Comparison of ENCODE assay signal across 23 mouse cellular contexts in genomic region chr9:123165781-123166443, GRCm38 (mm10). TPM values are rescaled to one million over a fixed set of nuclear protein-coding genes. Genes with fewer than 3 reads are reported as not detected.
DNase-seq lines count a peak whose midpoint lies in the region; ATAC-seq and TF ChIP-seq lines count a peak whose summit lies in the region.
"Had no signal": no experiment of that assay in that cellular context is flagged by ENCODE, and none has a peak within 500 bp of the region (broad histone marks: within the 10 kb centered on the region; RNA-seq: fewer than 3 reads in every experiment).

No protein-coding gene starts in this region.

- TF ChIP-seq EP300 in lung, postnatal 0 days (IDR thresholded peaks at IDR 0.05): no peak

- no peak for ATAC-seq in embryonic facial prominence, embryonic 11.5 days (replicated peaks; ENCODE audit: insufficient number of reproducible peaks, low FRiP score, low TSS enrichment, low read depth)
- ATAC-seq in midbrain, embryonic 15.5 days (replicated peaks): peak; percentile 72; the same call in 1 of the 2 replicates
- no peak for ATAC-seq in midbrain, embryonic 13.5 days
- no peak for ATAC-seq in kidney, postnatal 0 days (replicated peaks; ENCODE audit: low FRiP score, low read depth)
- ATAC-seq in lung, postnatal 0 days: no peak
- ATAC-seq: hindbrain, embryonic 16.5 days; liver, embryonic 12.5 days had no signal

- H3K9ac ChIP-seq in embryonic facial prominence, embryonic 11.5 days (replicated peaks; ENCODE audit: low read length): no peak overlapping the region
- H3K9ac ChIP-seq in midbrain, embryonic 15.5 days: no peak overlapping the region
- H3K9ac ChIP-seq in midbrain, embryonic 13.5 days (replicated peaks): no peak overlapping the region
- H3K9ac ChIP-seq in kidney, postnatal 0 days (ENCODE audit: low read depth, low read length): no peak overlapping the region
- H3K9ac ChIP-seq in lung, postnatal 0 days (replicated peaks; ENCODE audit: low read depth): no peak overlapping the region
- H3K9ac ChIP-seq: heart, embryonic 13.5 days; liver, embryonic 12.5 days; lung, embryonic 15.5 days had no signal

- no peak overlapping the region for H3K4me3 ChIP-seq in embryonic facial prominence, embryonic 11.5 days (ENCODE audit: low read depth, low read length)
- no peak overlapping the region for H3K4me3 ChIP-seq in embryonic facial prominence, embryonic 10.5 days
- no peak overlapping the region for H3K4me3 ChIP-seq in kidney, adult 2 months (ENCODE audit: insufficient read depth, low read depth, low read length)
- no peak overlapping the region for H3K4me3 ChIP-seq in midbrain, embryonic 15.5 days
- H3K4me3 ChIP-seq in midbrain, embryonic 13.5 days (replicated peaks): no peak overlapping the region
- H3K4me3 ChIP-seq in kidney, postnatal 0 days (replicated peaks; ENCODE audit: low read depth, low read length): no peak overlapping the region
- no peak overlapping the region for H3K4me3 ChIP-seq in lung, postnatal 0 days (ENCODE audit: low read depth, low read length)
- H3K4me3 ChIP-seq: heart, embryonic 13.5 days; left cerebral cortex, adult 2 months; liver, embryonic 12.5 days; lung, embryonic 15.5 days had no signal

- no peak overlapping the region for H3K27ac ChIP-seq in embryonic facial prominence, embryonic 11.5 days (replicated peaks; ENCODE audit: low read depth, low read length)
- H3K27ac ChIP-seq in embryonic facial prominence, embryonic 10.5 days (replicated peaks): no peak overlapping the region
- peak overlapping the region; percentile 87 for H3K27ac ChIP-seq in kidney, adult 2 months (ENCODE audit: insufficient read depth, low read depth, low read length)
- H3K27ac ChIP-seq in midbrain, embryonic 15.5 days: peak overlapping the region; percentile 28; the same call in 1 of the 2 replicates
- H3K27ac ChIP-seq in midbrain, embryonic 13.5 days: no peak overlapping the region
- H3K27ac ChIP-seq in kidney, postnatal 0 days: no peak overlapping the region
- no peak overlapping the region for H3K27ac ChIP-seq in lung, postnatal 0 days (ENCODE audit: low read length)
- H3K27ac ChIP-seq: heart, embryonic 13.5 days; left cerebral cortex, adult 2 months; liver, embryonic 12.5 days; lung, embryonic 15.5 days had no signal

- H3K27me3 ChIP-seq in embryonic facial prominence, embryonic 11.5 days (ENCODE audit: control insufficient read depth, insufficient read depth, low read length): no peaks in the 10 kb centered on the region
- H3K27me3 ChIP-seq in embryonic facial prominence, embryonic 10.5 days (replicated peaks; ENCODE audit: low read depth, poor library complexity, severe bottlenecking): no peaks in the 10 kb centered on the region
- no peaks in the 10 kb centered on the region for H3K27me3 ChIP-seq in kidney, adult 2 months (replicated peaks; ENCODE audit: control insufficient read depth, insufficient read depth, low read length)
- no peaks in the 10 kb centered on the region for H3K27me3 ChIP-seq in midbrain, embryonic 15.5 days (replicated peaks)
- no peaks in the 10 kb centered on the region for H3K27me3 ChIP-seq in midbrain, embryonic 13.5 days
- no peaks in the 10 kb centered on the region for H3K27me3 ChIP-seq in kidney, postnatal 0 days (ENCODE audit: insufficient read depth, low read length)
- H3K27me3 ChIP-seq in lung, postnatal 0 days (replicated peaks; ENCODE audit: insufficient read depth, low read length): no peaks in the 10 kb centered on the region
- H3K27me3 ChIP-seq: heart, embryonic 13.5 days; liver, embryonic 12.5 days; lung, embryonic 15.5 days had no signal

- H3K4me2 ChIP-seq in embryonic facial prominence, embryonic 11.5 days (ENCODE audit: low read depth, low read length): no peak overlapping the region
- H3K4me2 ChIP-seq in midbrain, embryonic 15.5 days: no peak overlapping the region
- no peak overlapping the region for H3K4me2 ChIP-seq in midbrain, embryonic 13.5 days (replicated peaks)
- no peak overlapping the region for H3K4me2 ChIP-seq in kidney, postnatal 0 days (ENCODE audit: low read length)
- no peak overlapping the region for H3K4me2 ChIP-seq in lung, postnatal 0 days (replicated peaks; ENCODE audit: low read depth, low read length)
- H3K4me2 ChIP-seq: heart, embryonic 13.5 days; liver, embryonic 12.5 days; lung, embryonic 15.5 days had no signal

- no peaks in the 10 kb centered on the region for H3K36me3 ChIP-seq in embryonic facial prominence, embryonic 11.5 days (replicated peaks; ENCODE audit: control insufficient read depth, insufficient read depth, low read depth, low read length)
- H3K36me3 ChIP-seq in embryonic facial prominence, embryonic 10.5 days (replicated peaks): no peaks in the 10 kb centered on the region
- H3K36me3 ChIP-seq in kidney, adult 2 months (ENCODE audit: control insufficient read depth, insufficient read depth, low read length): no peaks in the 10 kb centered on the region
- H3K36me3 ChIP-seq in midbrain, embryonic 15.5 days (replicated peaks): no peaks in the 10 kb centered on the region
- no peaks in the 10 kb centered on the region for H3K36me3 ChIP-seq in midbrain, embryonic 13.5 days
- no peaks in the 10 kb centered on the region for H3K36me3 ChIP-seq in kidney, postnatal 0 days (ENCODE audit: insufficient read depth, low read length)
- no peaks in the 10 kb centered on the region for H3K36me3 ChIP-seq in lung, postnatal 0 days (ENCODE audit: insufficient read depth, low read length)
- H3K36me3 ChIP-seq: G1E; heart, embryonic 13.5 days; liver, embryonic 12.5 days; lung, embryonic 15.5 days had no signal

- 84% methylated on average over 3 of the region's 3 CpGs for WGBS in embryonic facial prominence, embryonic 11.5 days
- 88% methylated on average over 3 of the region's 3 CpGs for WGBS in embryonic facial prominence, embryonic 10.5 days
- 70% methylated on average over 3 of the region's 3 CpGs for WGBS in kidney, adult 2 months
- 66% methylated on average over 3 of the region's 3 CpGs for WGBS in midbrain, embryonic 15.5 days
- WGBS in midbrain, embryonic 13.5 days: 75% methylated on average over 3 of the region's 3 CpGs
- WGBS in kidney, postnatal 0 days: 74% methylated on average over 3 of the region's 3 CpGs
- WGBS in lung, postnatal 0 days: 98% methylated on average over 3 of the region's 3 CpGs

- H3K9me3 ChIP-seq in embryonic facial prominence, embryonic 11.5 days (replicated peaks; ENCODE audit: control insufficient read depth, low read length): no peaks in the 10 kb centered on the region
- no peaks in the 10 kb centered on the region for H3K9me3 ChIP-seq in embryonic facial prominence, embryonic 10.5 days
- H3K9me3 ChIP-seq in midbrain, embryonic 15.5 days: no peaks in the 10 kb centered on the region
- no peaks in the 10 kb centered on the region for H3K9me3 ChIP-seq in midbrain, embryonic 13.5 days
- H3K9me3 ChIP-seq in kidney, postnatal 0 days (replicated peaks; ENCODE audit: low read length): no peaks in the 10 kb centered on the region
- no peaks in the 10 kb centered on the region for H3K9me3 ChIP-seq in lung, postnatal 0 days (ENCODE audit: low read length)
- H3K9me3 ChIP-seq: heart, embryonic 13.5 days; liver, embryonic 12.5 days; lung, embryonic 15.5 days had no signal

- peak; percentile 13 for DNase-seq in embryonic facial prominence, embryonic 11.5 days (ENCODE audit: low spot score)
- DNase-seq in embryonic facial prominence, embryonic 10.5 days (ENCODE audit: low spot score): no peak
- DNase-seq in kidney, adult 2 months: peak; percentile 83
- DNase-seq in kidney, postnatal 14 days: no peak
- peak; percentile 21 for DNase-seq in kidney, postnatal 0 days (ENCODE audit: low spot score)
- no peak for DNase-seq in lung, postnatal 0 days (ENCODE audit: low spot score)
- DNase-seq: adrenal gland, postnatal 36 days; cerebellum, adult 18-20 months; cerebellum, postnatal 25 days; gastrocnemius, postnatal 14 days; heart, adult 18-20 months; layer of hippocampus, adult 9-11 months; thymus, postnatal 14 days had no signal

- TF ChIP-seq CTCF in kidney, adult 2 months (conservative IDR thresholded peaks at IDR 0.05; ENCODE audit: insufficient read depth, insufficient read length, low read depth, low read length): no peak
- no peak for TF ChIP-seq CTCF in kidney, postnatal 0 days (IDR thresholded peaks at IDR 0.05; ENCODE audit: low read depth)
- no peak for TF ChIP-seq CTCF in lung, postnatal 0 days (IDR thresholded peaks at IDR 0.05)

- no peak for TF ChIP-seq POLR2A in kidney, adult 2 months (IDR thresholded peaks at IDR 0.05; ENCODE audit: low read depth, low read length)

- H3K4me1 ChIP-seq in embryonic facial prominence, embryonic 11.5 days (ENCODE audit: control insufficient read depth, insufficient read depth, low read length): no peaks in the 10 kb centered on the region
- peaks cover 5% of the 10 kb centered on the region for H3K4me1 ChIP-seq in embryonic facial prominence, embryonic 10.5 days
- H3K4me1 ChIP-seq in kidney, adult 2 months (ENCODE audit: control insufficient read depth, insufficient read depth, low read length): peaks cover 13% of the 10 kb centered on the region
- H3K4me1 ChIP-seq in midbrain, embryonic 15.5 days: no peaks in the 10 kb centered on the region
- H3K4me1 ChIP-seq in midbrain, embryonic 13.5 days (replicated peaks): no peaks in the 10 kb centered on the region
- no peaks in the 10 kb centered on the region for H3K4me1 ChIP-seq in kidney, postnatal 0 days (replicated peaks; ENCODE audit: insufficient read depth, low read length)
- H3K4me1 ChIP-seq in lung, postnatal 0 days (ENCODE audit: insufficient read depth, low read depth, low read length): no peaks in the 10 kb centered on the region
- H3K4me1 ChIP-seq: liver, embryonic 12.5 days; lung, embryonic 15.5 days had no signal

RNA-seq across cellular contexts. Expression of gene Clec3b, which starts 15.2 kb away (rescaled TPM):
- polyA plus RNA-seq in embryonic facial prominence, embryonic 11.5 days (2014; fragmentation: Nextera tagmentation; extraction: Ambion mirVana): not detected in 2 replicates
- polyA plus RNA-seq in embryonic facial prominence, embryonic 10.5 days (2016; fragmentation: Nextera tagmentation; extraction: Ambion mirVana): 0.15 TPM in 1 of 2 replicates, not detected in the other
- 16.2 and 24.9 TPM in 2 replicates for polyA plus RNA-seq in kidney, adult 2 months (2012; rRNA removed)
- polyA plus RNA-seq in midbrain, embryonic 15.5 days (2015; fragmentation: Nextera tagmentation; extraction: Ambion mirVana): 1.5 and 3.1 TPM in 2 replicates
- 0.21 TPM in 1 of 2 replicates, not detected in the other for polyA plus RNA-seq in midbrain, embryonic 13.5 days (2015; fragmentation: Nextera tagmentation; extraction: Ambion mirVana)
- polyA plus RNA-seq in kidney, postnatal 0 days (2015; fragmentation: Nextera tagmentation; extraction: Ambion mirVana): 0.69 and 1.6 TPM in 2 replicates
- 84.7 and 86.6 TPM in 2 replicates for polyA plus RNA-seq in lung, postnatal 0 days (2015; fragmentation: Nextera tagmentation; extraction: Ambion mirVana)
- polyA plus RNA-seq: G1E; limb, embryonic 11.5 days; liver, embryonic 12.5 days; neural tube, embryonic 14.5 days had no signal

RNA-seq across cellular contexts. Expression of gene Cdcp1, which starts 49.9 kb away (rescaled TPM):
- 3.0 and 3.8 TPM in 2 replicates for polyA plus RNA-seq in embryonic facial prominence, embryonic 11.5 days (2014; fragmentation: Nextera tagmentation; extraction: Ambion mirVana)
- 5.5 and 6.0 TPM in 2 replicates for polyA plus RNA-seq in embryonic facial prominence, embryonic 10.5 days (2016; fragmentation: Nextera tagmentation; extraction: Ambion mirVana)
- 17.9 and 22.4 TPM in 2 replicates for polyA plus RNA-seq in kidney, adult 2 months (2012; rRNA removed)
- polyA plus RNA-seq in midbrain, embryonic 15.5 days (2015; fragmentation: Nextera tagmentation; extraction: Ambion mirVana): 0.05 and 0.11 TPM in 2 replicates
- 0.04 and 0.05 TPM in 2 replicates for polyA plus RNA-seq in midbrain, embryonic 13.5 days (2015; fragmentation: Nextera tagmentation; extraction: Ambion mirVana)
- polyA plus RNA-seq in kidney, postnatal 0 days (2015; fragmentation: Nextera tagmentation; extraction: Ambion mirVana): 6.8 and 7.4 TPM in 2 replicates
- 9.8 and 10.9 TPM in 2 replicates for polyA plus RNA-seq in lung, postnatal 0 days (2015; fragmentation: Nextera tagmentation; extraction: Ambion mirVana)
- polyA plus RNA-seq: G1E had no signal

RNA-seq across cellular contexts. Expression of gene Exosc7, which starts 52.9 kb away (rescaled TPM):
- 106 and 109 TPM in 2 replicates for polyA plus RNA-seq in embryonic facial prominence, embryonic 11.5 days (2014; fragmentation: Nextera tagmentation; extraction: Ambion mirVana)
- 129 and 143 TPM in 2 replicates for polyA plus RNA-seq in embryonic facial prominence, embryonic 10.5 days (2016; fragmentation: Nextera tagmentation; extraction: Ambion mirVana)
- polyA plus RNA-seq in kidney, adult 2 months (2012; rRNA removed): 34.9 and 44.3 TPM in 2 replicates
- 80.1 and 83.7 TPM in 2 replicates for polyA plus RNA-seq in midbrain, embryonic 15.5 days (2015; fragmentation: Nextera tagmentation; extraction: Ambion mirVana)
- 87.2 and 87.7 TPM in 2 replicates for polyA plus RNA-seq in midbrain, embryonic 13.5 days (2015; fragmentation: Nextera tagmentation; extraction: Ambion mirVana)
- polyA plus RNA-seq in kidney, postnatal 0 days (2015; fragmentation: Nextera tagmentation; extraction: Ambion mirVana): 90.9 and 91.1 TPM in 2 replicates
- 139 and 145 TPM in 2 replicates for polyA plus RNA-seq in lung, postnatal 0 days (2015; fragmentation: Nextera tagmentation; extraction: Ambion mirVana)

RNA-seq across cellular contexts. Expression of gene Zdhhc3, which starts 52.9 kb away (rescaled TPM):
- polyA plus RNA-seq in embryonic facial prominence, embryonic 11.5 days (2014; fragmentation: Nextera tagmentation; extraction: Ambion mirVana): 56.9 and 64.3 TPM in 2 replicates
- 73.1 and 77.9 TPM in 2 replicates for polyA plus RNA-seq in embryonic facial prominence, embryonic 10.5 days (2016; fragmentation: Nextera tagmentation; extraction: Ambion mirVana)
- 97.4 and 141 TPM in 2 replicates for polyA plus RNA-seq in kidney, adult 2 months (2012; rRNA removed)
- 86.6 and 88.5 TPM in 2 replicates for polyA plus RNA-seq in midbrain, embryonic 15.5 days (2015; fragmentation: Nextera tagmentation; extraction: Ambion mirVana)
- 75.7 and 79.0 TPM in 2 replicates for polyA plus RNA-seq in midbrain, embryonic 13.5 days (2015; fragmentation: Nextera tagmentation; extraction: Ambion mirVana)
- polyA plus RNA-seq in kidney, postnatal 0 days (2015; fragmentation: Nextera tagmentation; extraction: Ambion mirVana): 57.9 and 58.7 TPM in 2 replicates
- 127 and 130 TPM in 2 replicates for polyA plus RNA-seq in lung, postnatal 0 days (2015; fragmentation: Nextera tagmentation; extraction: Ambion mirVana)

Comparison
In these comparisons a context has a peak if more than half of its experiments do, and no peak if none do; other contexts are left out.
1. DNase-seq: peak in embryonic facial prominence, embryonic 11.5 days (single experiment), kidney, adult 2 months (single experiment) and kidney, postnatal 0 days (single experiment); none in embryonic facial prominence, embryonic 10.5 days (single experiment), kidney, postnatal 14 days (single experiment) and lung, postnatal 0 days (single experiment).
2. H3K27ac ChIP-seq: peak in kidney, adult 2 months (single experiment) and midbrain, embryonic 15.5 days (single experiment); none in embryonic facial prominence, embryonic 11.5 days (single experiment), embryonic facial prominence, embryonic 10.5 days (single experiment), midbrain, embryonic 13.5 days (single experiment), kidney, postnatal 0 days (single experiment) and lung, postnatal 0 days (single experiment).